Mouse (Mus musculus): ENCODE data around the gene Fcgr2b. TPM values are rescaled to one million over a fixed set of nuclear protein-coding genes. Genes with fewer than 3 reads are reported as not detected.
"Not testable (repeated sequence)": the region's sequence is repeated elsewhere in the genome, so short reads cannot be mapped to it uniquely, and the experiment has no call there.

The Fcgr2b gene
- polyA plus RNA-seq, 1 experiment from 2014 or later: 3.0 TPM

GRCm38 (mm10) chr1:170975350-170975749 is 997 bp downstream of the Fcgr2b start:
- H3K9ac ChIP-seq; H3K4me2 ChIP-seq; H3K27ac ChIP-seq; H3K4me3 ChIP-seq (replicated peaks); H3K4me1 ChIP-seq (replicated peaks); H3K9me3 ChIP-seq (replicated peaks); ATAC-seq (ENCODE audit: low read depth); H3K27me3 ChIP-seq; DNase-seq; H3K36me3 ChIP-seq: not testable (repeated sequence)
- 40% methylated on average over 2 of the region's 2 CpGs for WGBS (ENCODE audit: insufficient replicate concordance)

DNA sequence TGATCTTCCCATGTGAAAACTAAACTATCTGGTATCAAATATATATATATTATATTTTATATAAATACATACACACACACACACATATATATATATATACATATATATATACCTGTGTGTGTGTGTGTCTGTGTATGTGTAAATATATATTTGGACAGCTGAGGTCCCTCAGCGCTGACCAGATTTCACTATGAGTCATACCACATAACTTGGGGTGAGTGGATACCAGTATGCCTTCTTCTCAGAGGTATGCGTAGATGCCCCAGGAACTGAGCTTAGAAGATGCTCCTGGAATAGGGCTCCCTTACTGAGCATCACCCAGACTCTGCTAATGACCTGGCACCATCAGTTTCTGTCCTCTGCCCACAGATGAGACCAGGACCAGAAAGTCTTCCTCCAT is 1.6 kb downstream of the Fcgr2b start:
- H3K9ac ChIP-seq: no peak overlapping the region
- H3K4me1 ChIP-seq (replicated peaks): no peaks in the 10 kb centered on the region
- H3K9me3 ChIP-seq (replicated peaks): no peaks in the 10 kb centered on the region
- no peaks in the 10 kb centered on the region for H3K36me3 ChIP-seq
- no peak overlapping the region for H3K27ac ChIP-seq
- ATAC-seq (ENCODE audit: low read depth): no peak
- DNase-seq: no peak
- H3K4me2 ChIP-seq: no peak overlapping the region
- no peak overlapping the region for H3K4me3 ChIP-seq (replicated peaks)
- H3K27me3 ChIP-seq: no peaks in the 10 kb centered on the region
- WGBS (ENCODE audit: insufficient replicate concordance): 78% methylated on average over 2 of the region's 2 CpGs

DNA sequence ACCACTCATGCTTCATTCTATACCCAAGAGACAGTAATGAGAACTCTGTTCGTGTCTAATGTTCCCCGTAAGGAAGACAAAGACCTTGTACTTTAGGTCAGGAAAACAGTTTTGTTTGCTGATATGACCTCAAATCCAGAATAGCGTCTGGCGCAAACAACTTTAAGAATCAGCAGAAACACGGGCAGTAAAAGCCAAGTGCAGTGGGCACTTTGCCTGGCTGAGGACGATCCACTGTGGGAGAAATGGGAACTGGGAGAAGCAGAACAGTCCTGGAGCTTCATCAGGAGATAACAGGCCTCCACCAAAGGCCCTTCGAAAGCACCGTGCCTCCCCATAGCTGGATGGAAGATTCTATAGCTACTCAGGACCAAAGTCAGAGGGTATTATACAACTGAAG is 2.2 kb downstream of the Fcgr2b start:
- WGBS (ENCODE audit: insufficient replicate concordance): 67% methylated on average over 8 of the region's 8 CpGs
- Histone ChIP-seq H3K36me3 (no peaks in the 10 kb centered on the region), H3K4me1 (replicated peaks) (no peaks in the 10 kb centered on the region), H3K27ac (no peak overlapping the region), H3K4me2 (no peak overlapping the region), H3K9ac (no peak overlapping the region), H3K4me3 (replicated peaks) (no peak overlapping the region), H3K9me3 (replicated peaks) (no peaks in the 10 kb centered on the region), H3K27me3 (no peaks in the 10 kb centered on the region)
- DNase-seq (no peak), ATAC-seq (ENCODE audit: low read depth) (no peak)

GRCm38 (mm10) chr1:170972936-170973335 is 3.4 kb downstream of the Fcgr2b start:
- Histone ChIP-seq H3K9ac (no peak overlapping the region), H3K27me3 (no peaks in the 10 kb centered on the region), H3K4me2 (no peak overlapping the region), H3K27ac (no peak overlapping the region), H3K4me1 (replicated peaks) (no peaks in the 10 kb centered on the region), H3K9me3 (replicated peaks) (no peaks in the 10 kb centered on the region), H3K4me3 (replicated peaks) (no peak overlapping the region), H3K36me3 (no peaks in the 10 kb centered on the region)
- DNase-seq (no peak), ATAC-seq (ENCODE audit: low read depth) (no peak)
- 39% methylated on average over 4 of the region's 4 CpGs for WGBS (ENCODE audit: insufficient replicate concordance)

- ATAC-seq (ENCODE audit: low read depth) (no peak), DNase-seq (no peak)
- Histone ChIP-seq H3K9me3 (replicated peaks) (no peaks in the 10 kb centered on the region), H3K36me3 (no peaks in the 10 kb centered on the region), H3K27ac (no peak overlapping the region), H3K4me3 (replicated peaks) (no peak overlapping the region), H3K4me1 (replicated peaks) (no peaks in the 10 kb centered on the region), H3K9ac (no peak overlapping the region), H3K27me3 (no peaks in the 10 kb centered on the region), H3K4me2 (no peak overlapping the region)
- WGBS (ENCODE audit: insufficient replicate concordance): 62% methylated on average over 6 of the region's 6 CpGs
Observed at GRCm38 (mm10) chr1:170972494-170972893, 3.9 kb downstream of the Fcgr2b start.

GRCm38 (mm10) chr1:170968576-170968975 is 7.8 kb downstream of the Fcgr2b start:
- DNase-seq: no peak
- H3K36me3 ChIP-seq: no peaks in the 10 kb centered on the region
- WGBS (ENCODE audit: insufficient replicate concordance): 61% methylated on average over 1 of the region's 1 CpGs
- H3K9ac ChIP-seq: no peak overlapping the region
- no peak for ATAC-seq (ENCODE audit: low read depth)
- H3K4me2 ChIP-seq: no peak overlapping the region
- no peaks in the 10 kb centered on the region for H3K4me1 ChIP-seq (replicated peaks)
- H3K27me3 ChIP-seq: no peaks in the 10 kb centered on the region
- H3K27ac ChIP-seq: no peak overlapping the region
- H3K4me3 ChIP-seq (replicated peaks): no peak overlapping the region
- no peaks in the 10 kb centered on the region for H3K9me3 ChIP-seq (replicated peaks)

GRCm38 (mm10) chr1:170967581-170967980 is 8.8 kb downstream of the Fcgr2b start:
- Histone ChIP-seq H3K36me3 (no peaks in the 10 kb centered on the region), H3K4me3 (replicated peaks) (no peak overlapping the region), H3K4me2 (no peak overlapping the region), H3K27me3 (no peaks in the 10 kb centered on the region), H3K9me3 (replicated peaks) (no peaks in the 10 kb centered on the region), H3K27ac (no peak overlapping the region), H3K9ac (no peak overlapping the region), H3K4me1 (replicated peaks) (0 out of 2 replicates have a peak, but pooled peaks cover 6% of the 10 kb centered on the region)
- ATAC-seq (ENCODE audit: low read depth): no peak
- DNase-seq: no peak
- WGBS (ENCODE audit: insufficient replicate concordance): 66% methylated on average over 3 of the region's 3 CpGs

- DNase-seq: no peak
- Histone ChIP-seq H3K4me1 (replicated peaks) (peaks cover 13% of the 10 kb centered on the region), H3K27me3 (no peaks in the 10 kb centered on the region), H3K9me3 (replicated peaks) (no peaks in the 10 kb centered on the region), H3K4me2 (no peak overlapping the region), H3K4me3 (replicated peaks) (no peak overlapping the region), H3K36me3 (no peaks in the 10 kb centered on the region), H3K9ac (no peak overlapping the region), H3K27ac (no peak overlapping the region)
- ATAC-seq (ENCODE audit: low read depth): no peak
- 65% methylated on average over 7 of the region's 7 CpGs for WGBS (ENCODE audit: insufficient replicate concordance)
Observed at GRCm38 (mm10) chr1:170963087-170963486, 13.3 kb downstream of the Fcgr2b start.

GRCm38 (mm10) chr1:170962301-170962700 is 14.0 kb downstream of the Fcgr2b start:
- Histone ChIP-seq H3K4me1 (replicated peaks) (peaks cover 13% of the 10 kb centered on the region), H3K36me3 (no peaks in the 10 kb centered on the region), H3K9me3 (replicated peaks) (no peaks in the 10 kb centered on the region), H3K4me2 (no peak overlapping the region), H3K27me3 (no peaks in the 10 kb centered on the region), H3K27ac (no peak overlapping the region), H3K9ac (no peak overlapping the region), H3K4me3 (replicated peaks) (no peak overlapping the region)
- ATAC-seq (ENCODE audit: low read depth): no peak
- WGBS (ENCODE audit: insufficient replicate concordance): 32% methylated on average over 2 of the region's 2 CpGs
- DNase-seq: no peak

DNA sequence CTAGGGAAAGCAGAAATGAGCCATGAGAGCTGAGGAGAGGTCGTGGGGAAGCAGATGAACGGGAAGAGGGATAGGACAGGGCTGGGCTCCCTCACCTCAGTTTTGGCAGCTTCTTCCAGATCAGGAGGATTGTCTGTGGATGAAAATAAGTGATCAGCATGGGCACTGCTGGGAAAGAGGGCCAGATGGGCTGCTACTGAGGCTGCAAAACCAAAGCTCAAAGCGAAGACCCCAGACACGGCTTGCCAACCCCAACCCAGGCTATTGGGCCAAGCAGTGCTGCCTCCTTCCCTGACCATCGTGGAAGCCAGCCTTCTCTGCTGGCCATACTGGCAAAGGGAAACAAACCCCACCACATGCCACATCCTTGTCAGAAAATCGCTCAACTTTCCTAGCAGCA is 15.2 kb downstream of the Fcgr2b start:
- WGBS (ENCODE audit: insufficient replicate concordance): 63% methylated on average over 6 of the region's 6 CpGs
- no peak overlapping the region for H3K27ac ChIP-seq
- no peaks in the 10 kb centered on the region for H3K27me3 ChIP-seq
- peaks cover 13% of the 10 kb centered on the region for H3K4me1 ChIP-seq (replicated peaks)
- no peaks in the 10 kb centered on the region for H3K9me3 ChIP-seq (replicated peaks)
- no peak overlapping the region for H3K4me2 ChIP-seq
- H3K36me3 ChIP-seq: no peaks in the 10 kb centered on the region
- no peak overlapping the region for H3K4me3 ChIP-seq (replicated peaks)
- no peak for ATAC-seq (ENCODE audit: low read depth)
- DNase-seq: no peak
- no peak overlapping the region for H3K9ac ChIP-seq

- no peaks in the 10 kb centered on the region for H3K9me3 ChIP-seq (replicated peaks)
- H3K4me2 ChIP-seq: no peak overlapping the region
- H3K4me3 ChIP-seq (replicated peaks): no peak overlapping the region
- 14% methylated on average over 2 of the region's 2 CpGs for WGBS (ENCODE audit: insufficient replicate concordance)
- H3K27me3 ChIP-seq: no peaks in the 10 kb centered on the region
- no peak for DNase-seq
- peaks cover 13% of the 10 kb centered on the region for H3K4me1 ChIP-seq (replicated peaks)
- H3K9ac ChIP-seq: no peak overlapping the region
- no peak for ATAC-seq (ENCODE audit: low read depth)
- no peaks in the 10 kb centered on the region for H3K36me3 ChIP-seq
- H3K27ac ChIP-seq: no peak overlapping the region
Observed at GRCm38 (mm10) chr1:170959791-170960190, 16.6 kb downstream of the Fcgr2b start.

DNA sequence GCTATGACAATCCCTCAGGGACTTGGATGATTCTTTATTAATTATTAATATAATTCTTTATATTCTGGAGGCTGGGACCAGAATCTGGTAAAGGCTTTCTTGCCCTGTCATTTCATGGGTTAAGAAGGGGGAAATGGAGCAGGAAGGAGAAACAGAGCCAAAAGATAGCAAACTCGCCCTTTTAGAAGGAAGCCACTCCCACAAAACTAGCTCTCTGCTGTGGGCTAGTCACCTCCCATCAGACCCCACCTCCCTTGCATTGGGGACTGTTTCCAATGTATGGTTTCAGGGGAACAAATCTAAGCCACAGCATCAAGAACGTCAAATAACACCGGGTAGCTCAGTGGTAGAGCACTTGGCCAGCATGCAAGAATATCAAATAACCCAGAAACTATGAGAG is 18.1 kb downstream of the Fcgr2b start:
- Histone ChIP-seq H3K27me3 (no peaks in the 10 kb centered on the region), H3K27ac (no peak overlapping the region), H3K4me2 (no peak overlapping the region), H3K4me3 (replicated peaks) (no peak overlapping the region), H3K9ac (no peak overlapping the region), H3K9me3 (replicated peaks) (no peaks in the 10 kb centered on the region), H3K4me1 (replicated peaks) (peaks cover 13% of the 10 kb centered on the region), H3K36me3 (no peaks in the 10 kb centered on the region)
- WGBS (ENCODE audit: insufficient replicate concordance): 30% methylated on average over 3 of the region's 3 CpGs
- DNase-seq (no peak), ATAC-seq (ENCODE audit: low read depth) (no peak)
